Mouse (Mus musculus): ENCODE measurements around the gene Sucla2. TPM values are rescaled to one million over a fixed set of nuclear protein-coding genes. Genes with fewer than 3 reads are reported as not detected.

Gene Sucla2
- total RNA-seq (2022) = 100 to 1,000 TPM; 218 to 281 (median 245) TPM

DNA sequence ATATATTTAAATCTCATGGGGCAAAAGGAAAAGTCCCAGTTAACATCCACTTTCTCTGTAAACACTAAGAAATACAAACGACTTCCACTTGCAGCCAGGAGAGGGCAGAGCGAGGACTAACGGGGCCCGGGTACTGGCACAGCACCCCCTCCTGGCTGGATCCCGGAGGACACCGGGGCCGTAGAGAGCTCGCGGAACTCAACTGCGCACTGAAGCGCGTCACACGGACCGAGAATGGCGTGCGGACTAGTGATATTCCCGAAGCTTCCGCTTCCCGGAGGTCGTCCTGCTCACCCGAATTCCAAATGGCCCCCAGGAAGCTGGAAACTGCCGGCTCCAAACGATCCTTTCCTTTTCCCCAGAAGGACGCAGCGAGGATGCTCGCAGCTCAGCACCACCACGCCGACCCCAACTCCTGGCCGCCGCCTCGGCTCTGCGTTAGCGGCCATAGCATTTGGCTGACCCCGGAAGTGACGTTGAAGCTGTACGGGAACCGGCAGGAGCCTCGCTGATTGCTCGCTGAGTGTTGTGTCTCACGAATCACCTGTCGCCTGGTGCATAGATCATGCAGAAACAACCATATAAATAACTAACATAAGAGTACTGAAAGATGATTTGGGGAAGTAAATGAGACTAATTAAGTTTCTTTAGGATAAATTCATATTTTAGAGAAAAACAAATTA, at the start of gene Sucla2:
Gene Sucla2, plus strand, starts transcription at position 554 of the 683 bp plus-strand sequence.
- DNase-seq = peak; percentile 89

GRCm38 (mm10) chr14:73475506-73475905, 49.6 kb upstream of the Sucla2 start:
- DNase-seq = no peak

DNA sequence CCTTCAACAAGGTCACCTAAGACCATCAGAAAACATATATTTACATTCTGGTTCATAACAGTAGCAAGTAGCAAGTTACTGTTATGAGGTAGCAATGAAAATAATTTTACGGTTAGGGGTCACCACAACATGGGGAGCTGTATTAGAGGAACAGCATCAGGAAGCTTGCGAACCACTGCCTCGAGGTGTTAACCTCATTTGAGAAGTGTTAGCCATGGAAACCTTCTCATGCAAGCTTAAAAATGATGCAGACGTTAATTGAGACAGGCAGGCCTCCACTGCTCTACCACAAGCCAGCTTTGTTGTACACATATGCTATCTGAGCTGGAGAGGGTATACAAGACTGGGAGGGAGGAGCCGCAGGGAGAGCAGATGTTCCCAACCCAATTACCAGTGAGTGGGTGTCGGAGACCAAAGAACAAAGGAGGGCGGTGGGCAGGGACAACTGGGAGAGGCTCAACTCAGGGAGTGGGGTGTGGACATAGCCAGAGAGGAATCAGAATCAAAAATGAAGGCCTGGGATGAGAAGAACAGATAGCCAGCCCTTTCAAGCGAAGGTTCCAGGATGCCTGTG, 48.7 kb upstream of the Sucla2 start:
- DNase-seq = no peak

DNA sequence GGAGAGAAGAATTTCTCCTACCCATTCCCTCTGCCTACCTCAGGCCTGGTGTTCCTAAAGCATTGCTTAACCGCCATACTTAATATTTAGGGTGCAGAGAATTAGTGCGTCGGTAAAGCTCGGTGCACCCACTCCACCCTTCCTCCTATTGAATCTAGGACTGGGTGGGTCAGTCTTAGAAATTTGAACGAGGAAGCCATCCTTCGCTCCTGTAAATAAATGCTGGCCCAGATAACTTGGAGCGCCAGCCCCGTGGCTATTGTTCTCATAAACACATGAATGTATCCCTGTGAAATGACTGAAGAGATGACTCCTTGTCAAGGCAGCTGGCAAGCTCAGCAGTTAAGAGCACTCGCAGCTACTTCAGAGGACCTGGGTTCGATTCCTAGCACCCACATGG, 48.0 kb upstream of the Sucla2 start:
- DNase-seq = no peak

DNA sequence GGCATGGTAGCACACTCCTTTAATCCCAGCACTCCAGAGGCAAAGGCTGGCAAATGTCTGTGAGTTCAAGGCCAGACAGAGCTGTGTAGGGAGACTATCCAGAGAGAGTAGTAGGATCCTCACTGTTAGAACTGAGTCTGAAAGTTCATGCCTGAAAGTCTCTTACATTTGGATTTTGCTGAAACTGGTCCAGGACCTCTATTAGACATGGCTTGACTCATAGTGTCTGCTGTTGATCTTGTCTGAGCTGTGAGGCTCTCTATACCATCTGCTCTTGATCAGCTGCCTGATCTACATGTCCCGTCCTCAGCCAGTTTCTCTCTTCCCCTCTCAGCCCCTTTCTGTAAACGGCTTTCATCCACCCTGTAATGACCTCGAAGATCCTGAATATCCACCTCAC, 46.8 kb upstream of the Sucla2 start:
- DNase-seq = no peak

DNA sequence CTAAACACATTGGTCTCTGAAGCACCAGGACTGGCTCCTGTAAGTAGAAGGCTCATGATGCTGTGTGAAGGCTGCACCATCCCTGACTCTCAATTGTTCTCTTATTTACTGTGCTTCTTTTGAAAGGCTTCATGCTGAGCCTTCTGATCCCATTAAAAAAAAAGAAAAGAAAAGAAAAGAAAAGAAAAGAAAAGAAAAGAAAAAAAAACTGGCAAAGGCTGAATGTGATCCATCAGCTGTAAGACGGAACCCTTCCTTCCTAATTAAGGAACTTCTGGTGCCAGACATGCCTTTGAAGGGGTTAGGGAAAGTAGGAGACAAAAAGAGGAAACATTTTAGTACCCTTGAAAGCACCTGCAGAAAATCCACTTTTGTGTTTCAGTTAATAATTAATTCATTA, 45.3 kb upstream of the Sucla2 start:
- no peak for DNase-seq

DNA sequence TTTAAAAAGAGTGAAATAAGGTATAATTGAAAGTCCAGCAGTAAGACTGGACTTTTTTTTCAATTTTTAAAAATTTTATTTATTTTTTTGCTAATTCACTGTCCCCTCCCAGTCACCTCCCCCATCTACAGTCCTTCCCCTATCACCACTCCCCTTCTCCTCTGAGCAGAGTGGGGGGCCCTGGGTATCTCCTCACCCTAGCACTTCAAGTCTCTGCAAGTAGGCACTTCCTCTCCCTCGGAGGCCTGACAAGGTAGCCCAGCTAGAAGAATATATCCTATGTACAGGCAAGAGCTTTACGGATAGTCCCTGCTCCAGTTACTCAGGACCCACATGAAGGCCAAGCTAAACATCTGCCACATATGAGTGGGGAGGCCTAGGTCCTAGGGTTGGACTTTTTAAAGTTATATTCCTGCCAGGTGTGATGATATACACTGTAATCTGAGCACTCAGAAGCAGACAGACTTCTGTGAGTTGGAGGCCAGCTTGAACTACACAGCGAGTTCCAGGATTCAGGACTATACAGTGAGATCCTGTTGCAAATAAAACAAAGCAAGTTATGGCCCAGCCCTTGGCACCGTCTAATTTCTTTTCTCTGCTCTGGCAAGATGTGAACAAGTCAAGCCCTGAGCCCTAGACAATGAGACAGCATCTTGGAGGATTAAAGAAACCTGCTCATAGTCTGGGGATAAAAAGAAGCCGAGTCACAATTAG, 41.4 kb upstream of the Sucla2 start:
- no peak for DNase-seq

- no peak for DNase-seq
Observed at GRCm38 (mm10) chr14:73484366-73485110, 40.6 kb upstream of the Sucla2 start.

DNA sequence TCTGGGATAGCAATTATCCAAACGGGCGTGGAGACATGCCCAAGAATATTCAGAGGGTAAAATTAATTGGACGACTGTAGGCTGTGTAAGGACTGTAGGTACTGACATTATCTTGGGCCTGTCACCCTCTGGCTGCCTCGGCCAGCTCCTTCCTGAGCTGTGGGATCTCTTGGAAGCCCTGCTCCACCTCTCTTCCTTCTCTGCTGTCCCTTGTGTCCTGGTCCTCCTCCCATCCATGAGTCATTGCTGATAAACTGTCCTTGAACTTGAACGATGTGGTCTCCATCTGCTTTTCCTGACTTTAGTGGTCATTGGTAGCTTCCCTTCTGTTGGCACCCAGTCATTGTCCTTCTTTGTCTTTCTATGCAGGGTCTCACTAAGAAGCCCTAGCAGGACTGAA, 38.5 kb upstream of the Sucla2 start:
- no peak for DNase-seq

GRCm38 (mm10) chr14:73493356-73493755, 31.8 kb upstream of the Sucla2 start:
- DNase-seq = no peak

DNA sequence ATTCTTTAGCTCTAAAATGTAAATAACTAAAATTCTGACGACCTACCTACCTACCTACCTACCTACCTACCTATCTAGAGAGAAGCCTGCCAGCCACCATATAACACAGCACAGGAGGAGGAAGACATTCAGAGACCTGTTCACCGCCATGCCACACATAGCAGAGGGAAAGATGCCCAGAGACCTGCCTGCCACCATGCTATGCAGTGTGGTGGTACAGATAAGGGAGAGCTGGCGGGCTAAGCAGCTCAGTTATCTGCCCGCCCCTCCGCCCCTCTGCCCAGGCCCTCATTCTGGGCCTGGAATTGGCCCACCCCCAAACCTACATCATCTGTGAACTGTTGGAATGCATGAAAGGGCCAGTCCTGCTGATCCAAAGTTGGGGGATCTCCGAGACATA, 31.0 kb upstream of the Sucla2 start:
- no peak for DNase-seq

GRCm38 (mm10) chr14:73495753-73496152, 29.4 kb upstream of the Sucla2 start:
- DNase-seq = no peak

DNA sequence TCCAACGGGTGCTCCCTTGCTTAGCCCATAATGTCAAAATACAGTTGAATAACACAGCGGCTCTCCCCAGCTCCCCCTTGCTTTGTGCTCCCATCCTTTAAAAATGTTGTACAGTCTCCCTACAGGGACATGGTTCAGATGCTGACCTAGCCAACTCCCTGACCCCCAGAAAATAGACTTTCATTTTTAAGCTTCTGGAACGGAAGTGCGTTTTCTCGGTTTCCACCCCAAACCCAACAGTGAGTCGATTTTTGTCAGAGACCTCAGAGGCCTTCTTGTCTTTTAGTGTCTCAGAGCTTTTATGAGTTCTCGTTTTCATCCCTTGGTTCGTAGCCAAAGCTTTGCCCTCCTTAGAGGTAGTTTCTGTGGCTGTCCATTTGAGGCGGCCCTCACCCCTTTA, 23.8 kb upstream of the Sucla2 start:
- no peak for DNase-seq

- DNase-seq = no peak
Observed at GRCm38 (mm10) chr14:73501721-73502120, 23.4 kb upstream of the Sucla2 start.

- DNase-seq = peak; percentile 32
Observed at GRCm38 (mm10) chr14:73502591-73503184, 22.4 kb upstream of the Sucla2 start.

DNA sequence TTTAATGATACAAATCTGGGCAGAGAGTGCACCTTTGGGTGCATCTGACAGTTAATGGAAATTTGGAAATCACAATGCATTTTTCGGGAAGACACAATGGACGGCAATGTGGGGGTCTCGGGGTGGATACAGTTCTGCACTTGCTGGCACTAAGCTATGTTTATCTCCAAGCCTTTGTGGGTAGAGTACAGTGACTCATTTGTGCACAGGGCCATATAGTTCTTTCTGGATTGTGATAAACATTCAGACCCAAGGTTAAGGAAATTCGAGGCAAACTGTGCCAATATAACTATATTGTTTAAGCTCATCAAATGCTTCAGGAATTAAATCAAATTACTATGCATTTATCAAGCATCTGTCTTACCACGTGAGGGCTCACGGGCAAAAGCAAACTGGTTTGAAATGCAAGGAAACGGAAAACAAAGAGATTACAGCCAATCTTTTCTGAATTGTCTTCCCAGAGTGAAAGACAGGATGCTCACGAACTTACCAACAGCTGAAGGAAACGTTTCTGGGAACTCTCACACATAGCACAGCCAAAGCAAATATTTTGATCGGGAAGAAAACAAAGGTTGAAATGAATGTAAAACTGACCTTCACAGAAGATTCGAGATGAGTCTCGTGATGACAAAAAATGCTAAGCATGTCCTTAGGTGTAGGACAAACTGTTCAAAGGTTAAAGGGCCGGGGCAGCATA, 21.7 kb upstream of the Sucla2 start:
- no peak for DNase-seq

GRCm38 (mm10) chr14:73506283-73506682, 18.8 kb upstream of the Sucla2 start:
- DNase-seq = no peak

GRCm38 (mm10) chr14:73507200-73507599, 17.9 kb upstream of the Sucla2 start:
- DNase-seq = no peak

- no peak for DNase-seq
Observed at GRCm38 (mm10) chr14:73507702-73508376, 17.3 kb upstream of the Sucla2 start.

DNA sequence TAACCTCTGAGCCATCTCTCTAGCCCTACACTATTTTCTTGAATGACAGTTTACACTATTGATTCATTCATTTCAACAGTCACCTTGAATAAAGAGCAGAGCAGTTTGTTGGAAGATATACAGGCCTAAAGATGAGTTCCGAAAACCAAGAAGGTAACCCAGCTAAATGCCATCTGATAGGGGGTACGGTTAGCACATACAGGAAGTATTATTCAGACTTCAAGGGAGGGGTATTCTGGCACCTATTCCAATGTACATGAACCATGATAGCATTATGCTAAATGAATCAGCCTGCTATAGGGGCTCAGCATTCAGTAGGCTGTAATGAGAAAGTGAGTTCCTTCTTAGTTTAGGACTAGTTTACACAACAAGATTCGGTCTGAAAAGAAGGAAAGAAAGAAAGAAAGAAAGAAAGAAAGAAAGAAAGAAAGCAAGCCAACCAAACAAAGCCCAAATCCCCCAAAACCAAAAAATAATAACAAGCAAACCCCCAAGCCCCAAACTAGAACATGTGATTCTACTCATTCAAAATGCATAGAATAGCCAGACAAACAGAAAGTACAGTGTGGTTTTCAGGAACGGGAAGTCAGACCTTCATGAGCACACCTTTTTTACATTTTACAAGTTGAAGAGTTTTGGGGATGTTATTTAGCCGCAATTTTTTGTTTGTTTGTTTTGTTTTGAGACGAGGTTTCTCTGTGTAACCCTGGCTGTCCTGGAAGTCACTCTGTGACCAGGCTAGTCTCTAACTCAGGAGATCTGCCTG, 16.3 kb upstream of the Sucla2 start:
- no peak for DNase-seq

Measured in adrenal gland, adult 8-10 months (tissue).